Mouse (Mus musculus): ENCODE results near the gene Zfp319.
A peak's percentile ranks its signal among the peaks of the same experiment; 100 is the strongest.

Zfp319 gene

GRCm38 (mm10) chr8:95348811-95349630 is 17.3 kb upstream of the Zfp319 start:
- peak; percentile 79 for DNase-seq

DNA sequence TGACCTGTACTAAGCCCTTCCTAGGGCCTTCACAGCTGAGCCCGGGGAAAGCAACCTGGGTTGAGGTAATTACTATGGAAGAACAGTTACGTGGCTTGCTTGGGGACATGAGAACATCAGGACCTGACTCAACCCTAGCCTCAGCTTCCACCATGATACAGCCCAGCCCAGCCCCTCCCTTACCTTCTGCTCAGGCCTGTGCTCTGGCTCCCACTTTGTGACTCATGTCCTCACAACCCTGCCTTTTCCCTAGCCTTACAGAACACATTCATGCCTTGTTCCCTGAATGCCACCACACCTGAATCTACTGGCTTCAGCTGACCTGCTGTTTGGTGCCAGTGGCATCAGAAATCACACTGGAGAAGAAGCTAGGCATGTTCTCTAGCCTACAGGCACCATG is 16.6 kb upstream of the Zfp319 start:
- no peak for DNase-seq

DNA sequence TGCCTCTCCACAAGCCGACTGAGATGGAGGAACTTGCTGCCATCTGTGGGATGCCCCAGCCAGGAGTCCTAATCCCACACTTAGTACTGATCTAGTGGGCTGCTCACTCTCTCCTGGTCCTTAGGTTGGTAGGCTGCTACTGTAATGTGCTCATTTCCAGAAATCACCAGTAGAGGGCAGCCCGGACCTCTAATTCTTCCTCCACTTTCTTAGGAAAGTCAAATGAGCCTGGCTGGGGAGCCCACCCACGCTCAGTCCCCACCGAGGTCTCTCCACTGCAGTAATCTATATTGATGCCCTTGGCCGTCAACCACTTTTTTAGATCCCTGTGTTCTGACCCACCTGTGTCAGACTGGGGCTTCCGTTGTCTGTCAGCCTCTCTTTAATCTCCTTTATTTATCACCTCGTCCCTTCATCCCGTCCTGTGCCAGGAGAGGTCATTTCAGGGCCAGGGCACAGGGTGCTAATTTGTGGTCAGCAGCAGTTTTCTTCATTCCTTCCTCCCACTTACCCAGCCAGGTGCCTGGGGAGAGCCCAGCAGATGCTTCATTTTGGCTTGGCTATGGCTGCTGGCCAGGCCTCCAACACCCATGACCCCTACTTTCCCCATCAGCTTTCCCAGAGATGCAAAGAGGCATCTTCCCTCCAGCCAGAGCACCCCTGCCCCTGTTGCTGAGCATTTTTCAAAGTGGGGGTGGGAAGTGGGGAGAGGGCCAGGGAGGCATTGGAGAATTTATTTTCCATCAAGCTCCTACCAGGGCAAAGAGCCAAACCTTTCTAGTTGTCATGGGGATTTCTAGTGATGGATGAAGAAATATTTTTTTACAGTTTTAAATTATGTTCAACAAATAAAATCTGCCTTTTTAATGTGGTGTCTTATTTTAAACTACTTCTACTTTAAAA is 15.1 kb upstream of the Zfp319 start:
- DNase-seq: peak; percentile 65

GRCm38 (mm10) chr8:95344668-95345067 is 12.9 kb upstream of the Zfp319 start:
- DNase-seq: no peak

DNA sequence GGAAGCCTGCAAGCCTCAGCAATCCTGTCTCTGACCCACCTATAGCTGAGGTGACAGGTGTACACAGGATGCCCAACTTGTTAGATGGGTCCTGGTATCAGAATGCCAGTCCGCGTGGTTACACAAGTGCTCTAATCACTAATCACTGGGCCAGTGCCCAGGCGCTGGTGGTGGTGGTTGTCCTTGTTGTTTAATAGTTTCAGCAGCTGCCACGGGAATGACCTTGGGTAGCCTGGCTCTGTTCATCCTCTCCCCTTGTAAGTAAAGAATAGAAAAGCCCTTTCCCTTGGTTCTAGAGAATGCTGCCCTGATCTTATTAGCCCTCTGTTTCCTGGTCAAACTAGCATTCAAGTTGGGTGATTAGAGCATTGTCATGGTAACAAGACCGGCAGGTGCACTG is 10.0 kb upstream of the Zfp319 start:
- DNase-seq: no peak

DNA sequence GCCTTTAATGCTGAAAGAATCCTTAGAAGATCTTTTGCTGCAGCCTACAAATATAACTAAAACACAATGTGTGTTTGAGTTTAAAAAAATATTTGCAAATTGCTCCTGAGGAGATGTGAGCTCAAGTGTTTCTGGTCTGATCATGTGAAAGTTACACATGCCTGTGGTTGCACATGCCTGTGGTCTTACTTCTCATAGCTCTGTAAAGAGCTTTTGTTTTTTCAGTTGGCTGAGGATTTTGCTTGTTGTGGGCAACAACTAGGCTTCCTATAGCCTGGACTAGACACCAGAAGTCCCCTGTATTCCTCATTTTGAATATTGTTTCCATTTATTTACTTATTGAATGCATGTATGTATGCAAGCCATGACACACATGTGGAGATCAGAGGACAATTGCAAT is 4.6 kb upstream of the Zfp319 start:
- DNase-seq: no peak

DNA sequence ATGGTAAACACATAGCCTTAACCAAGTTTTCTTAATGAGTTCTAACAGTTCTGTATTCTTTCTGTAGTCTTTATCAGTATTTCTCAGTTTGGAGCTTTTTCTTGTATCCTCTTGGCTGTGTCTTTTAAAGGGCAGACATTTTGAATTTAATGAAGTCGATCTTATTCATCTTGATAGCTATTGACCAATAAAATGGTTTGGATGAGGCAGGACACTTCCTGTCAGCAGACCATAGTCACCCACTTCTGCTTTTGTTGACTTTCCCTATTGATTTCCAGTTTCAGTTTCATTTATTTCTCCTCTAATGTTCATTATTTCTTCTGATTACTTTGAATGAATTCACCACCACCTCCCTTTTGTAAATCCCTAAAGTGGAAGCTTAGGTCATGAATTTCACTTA is 4.0 kb upstream of the Zfp319 start:
- DNase-seq: no peak

DNA sequence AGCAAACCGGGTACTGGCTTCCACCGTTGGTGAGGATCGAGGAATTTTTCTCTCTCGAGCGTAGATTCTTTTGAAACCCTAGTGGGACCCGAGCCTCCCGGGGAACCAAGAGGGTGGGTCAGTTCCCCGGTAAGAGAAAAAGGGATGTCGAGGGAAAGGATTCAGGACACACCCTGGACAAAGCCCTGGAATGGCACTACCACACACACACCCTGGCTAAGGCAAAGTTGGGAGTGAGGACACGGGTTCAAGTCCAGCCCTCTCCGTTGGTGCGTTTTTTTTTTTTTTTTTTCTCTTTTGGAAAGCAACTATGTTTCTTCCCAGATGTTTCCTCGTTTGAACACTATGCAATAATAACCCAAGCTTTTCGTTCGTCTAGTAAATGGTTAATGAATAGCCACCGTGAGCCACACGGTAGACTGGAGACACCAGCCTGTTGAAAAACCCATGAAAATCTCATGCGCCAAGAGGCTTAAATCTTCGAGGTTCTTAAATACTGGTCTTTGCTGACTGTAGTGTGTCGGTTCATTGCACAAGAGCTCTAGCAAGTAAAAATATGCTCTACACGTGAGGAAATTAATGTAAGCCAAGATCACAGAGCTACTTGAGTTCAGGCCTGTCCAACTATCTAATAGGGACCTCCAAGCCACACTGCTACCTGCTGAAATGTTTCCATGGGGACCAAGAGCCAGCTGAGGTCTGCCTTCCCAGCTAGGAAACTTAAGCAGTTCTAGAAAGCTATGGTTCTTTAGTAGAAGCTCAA is 868 bp upstream of the Zfp319 start:
- no peak for DNase-seq

GRCm38 (mm10) chr8:95331156-95331719 is 512 bp downstream of the Zfp319 start:
- DNase-seq: no peak

DNA sequence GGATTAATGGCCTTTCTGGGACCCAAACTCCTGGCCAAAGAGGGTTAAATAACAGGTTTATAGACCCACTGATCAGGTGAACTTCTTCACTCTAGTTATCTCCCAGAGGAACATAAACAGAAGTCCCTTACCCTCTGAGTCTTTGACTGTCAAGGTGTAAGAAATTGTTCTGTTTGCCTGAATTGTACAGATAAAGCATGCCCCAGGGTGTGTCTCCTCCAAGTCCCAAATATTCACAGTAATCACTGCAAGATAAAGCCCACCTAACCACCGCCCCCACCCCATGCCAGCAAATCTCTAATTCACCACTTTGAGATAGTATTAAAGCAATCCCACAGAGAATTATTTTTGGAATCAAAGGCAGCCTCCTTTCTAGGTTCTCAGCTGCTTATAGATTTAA is 1.4 kb downstream of the Zfp319 start:
- no peak for DNase-seq

GRCm38 (mm10) chr8:95327866-95328465 is 3.8 kb downstream of the Zfp319 start:
- DNase-seq: no peak

DNA sequence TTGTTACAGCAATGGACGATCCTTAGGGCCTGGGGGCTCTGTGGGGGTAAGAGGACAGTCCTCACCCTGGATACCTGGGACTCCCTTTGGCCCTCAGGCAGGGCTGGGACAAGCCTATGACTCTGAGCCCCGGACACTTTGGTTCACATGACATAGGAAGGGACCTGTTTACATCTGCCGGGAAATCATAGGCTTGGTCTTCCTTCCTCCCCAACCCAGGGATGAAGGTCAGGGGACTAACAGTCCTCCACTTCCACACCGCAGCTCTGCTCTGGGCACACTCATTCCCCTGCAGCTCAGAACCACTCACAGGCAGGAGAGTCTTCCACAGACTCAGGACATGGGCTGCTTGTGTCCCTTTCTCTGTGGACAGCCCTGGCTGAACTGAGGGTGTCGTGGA is 4.9 kb downstream of the Zfp319 start:
- no peak for DNase-seq

DNA sequence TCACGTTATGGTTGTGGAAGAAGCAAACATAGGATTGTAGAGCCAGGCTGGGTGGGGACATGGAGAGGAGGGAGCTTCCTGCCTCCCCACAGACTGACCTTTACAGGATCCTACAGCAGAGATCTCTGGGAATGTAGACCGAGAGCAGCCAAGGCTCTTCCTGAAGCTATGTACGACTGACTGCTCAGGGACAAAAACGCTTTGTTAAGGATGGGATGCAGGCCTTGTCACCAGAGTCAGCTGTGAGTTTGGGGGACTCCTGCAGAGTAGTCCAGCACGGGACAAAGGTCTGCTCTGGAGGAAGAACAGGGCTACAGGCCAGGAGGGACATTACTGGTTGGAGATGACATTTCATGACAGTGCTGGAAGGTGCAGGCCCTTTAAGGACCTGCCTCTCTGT is 7.1 kb downstream of the Zfp319 start:
- DNase-seq: no peak

GRCm38 (mm10) chr8:95323201-95323600 is 8.5 kb downstream of the Zfp319 start:
- no peak for DNase-seq

DNA sequence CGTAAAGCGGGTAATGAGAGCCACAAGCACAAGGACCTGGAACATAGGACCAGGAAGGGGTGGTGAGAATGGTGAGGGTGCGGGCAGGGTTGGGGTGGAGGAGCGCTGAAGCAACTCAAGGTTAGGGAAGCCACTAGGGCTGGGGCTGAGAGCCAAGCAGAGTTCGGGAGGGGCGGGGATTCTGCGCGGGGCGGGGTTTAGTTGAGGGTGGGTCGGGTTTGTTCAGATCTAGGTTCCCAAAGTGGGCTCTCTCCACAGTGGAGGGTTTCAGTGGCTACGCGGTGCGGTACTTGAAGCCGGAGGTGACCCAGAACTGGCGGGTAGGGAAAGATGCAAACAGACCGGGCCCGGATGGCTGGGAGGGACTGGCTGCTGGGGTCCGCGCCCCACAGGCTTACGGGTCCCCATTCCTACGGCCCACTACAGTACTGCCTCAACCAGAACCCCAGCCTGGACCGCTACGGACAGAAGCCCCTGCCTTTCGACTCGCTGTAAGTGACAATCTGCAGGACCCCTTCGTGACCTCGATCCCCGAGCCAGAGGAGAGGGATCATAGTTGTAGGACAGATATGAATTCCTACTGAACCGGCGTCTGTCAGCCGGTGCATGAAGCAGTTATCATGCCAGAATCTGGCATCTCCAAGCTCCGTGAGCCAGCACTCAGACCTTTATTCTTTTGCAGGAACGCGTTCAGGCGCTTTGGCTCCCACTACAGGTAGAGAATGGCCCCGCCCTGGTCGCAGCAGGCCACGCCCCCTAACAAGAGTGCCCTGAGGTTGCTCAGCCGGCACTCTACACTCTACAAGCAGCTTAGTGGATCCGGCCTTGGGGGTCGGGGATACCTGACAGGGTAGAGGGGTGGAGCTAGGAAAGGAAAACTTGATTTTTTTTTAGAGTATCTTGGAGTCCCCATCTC is 11.3 kb downstream of the Zfp319 start:
- peak; percentile 22 for DNase-seq

- no peak for DNase-seq
Observed at GRCm38 (mm10) chr8:95315350-95315749, 16.4 kb downstream of the Zfp319 start.

DNA sequence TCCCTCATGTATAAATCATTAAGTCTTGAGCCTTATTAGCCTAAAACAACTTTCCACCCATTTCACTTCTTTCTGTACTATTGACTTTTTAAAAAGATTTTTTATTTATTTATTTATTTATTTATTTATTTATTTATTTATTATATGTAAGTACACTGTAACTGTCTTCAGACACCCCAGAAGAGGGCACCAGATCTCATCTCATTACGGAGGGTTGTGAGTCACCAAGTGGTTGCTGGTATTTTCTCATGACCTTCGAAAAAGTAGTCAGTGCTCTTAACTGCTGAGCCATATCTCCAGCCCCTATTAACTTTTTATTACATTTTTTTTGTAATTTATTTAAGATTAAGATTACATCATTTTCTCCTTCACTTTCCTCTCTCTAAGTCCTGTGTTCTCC is 17.0 kb downstream of the Zfp319 start:
- no peak for DNase-seq

DNA sequence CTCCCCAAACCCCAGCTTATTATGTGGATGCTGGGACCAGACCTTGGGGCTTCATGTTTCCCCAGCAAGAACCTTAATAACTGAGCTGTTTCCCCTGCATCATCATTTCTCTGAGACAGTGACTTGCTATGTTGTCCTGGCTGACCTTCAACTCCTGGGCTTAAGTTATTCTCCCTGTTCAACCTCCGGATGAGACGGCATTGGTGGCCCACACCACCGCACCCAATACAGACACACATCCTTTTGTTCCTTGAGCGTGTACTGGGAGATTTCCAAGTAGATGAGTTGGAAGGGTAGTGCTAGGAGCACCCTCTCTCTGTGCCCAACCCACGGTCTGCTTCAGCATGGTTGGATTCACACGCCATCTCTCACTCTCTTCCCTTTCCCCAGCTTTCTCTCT is 17.9 kb downstream of the Zfp319 start:
- DNase-seq: no peak

GRCm38 (mm10) chr8:95312836-95313235 is 18.9 kb downstream of the Zfp319 start:
- no peak for DNase-seq

DNA sequence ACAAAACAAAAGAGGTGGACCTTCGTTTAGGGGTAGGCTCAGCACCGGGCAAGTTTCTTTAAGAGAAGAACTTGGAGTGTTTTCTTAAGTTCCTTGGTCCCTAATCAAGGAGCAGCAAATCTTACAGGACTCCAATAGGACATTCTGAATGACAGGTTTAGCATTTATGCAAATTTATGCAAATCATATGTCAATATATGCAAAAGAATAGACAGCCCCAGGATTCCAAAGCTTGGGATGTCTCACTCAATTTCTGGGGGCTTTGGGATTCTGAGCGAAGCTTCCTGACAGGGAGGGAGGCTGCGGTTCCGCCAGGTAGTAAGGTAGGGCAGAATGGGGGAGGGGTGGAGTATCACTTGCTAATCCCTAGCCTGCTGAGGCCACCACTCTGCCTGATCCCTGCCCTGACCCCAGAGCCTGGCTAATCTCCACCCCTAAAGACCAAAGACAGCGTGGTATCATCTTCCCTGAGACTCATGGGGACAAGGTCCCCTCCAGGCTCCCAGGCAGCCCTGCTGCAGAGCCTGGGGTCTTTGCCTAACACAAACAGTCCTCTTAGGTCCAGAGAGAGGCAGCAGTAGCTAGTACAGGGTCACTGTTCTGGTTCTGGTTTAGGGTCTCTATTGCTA is 21.3 kb downstream of the Zfp319 start, which contains the start of gene Tepp:
TSS of gene Tepp (plus strand) at position 225 of the 629 bp plus-strand sequence.
- no peak for DNase-seq

DNA sequence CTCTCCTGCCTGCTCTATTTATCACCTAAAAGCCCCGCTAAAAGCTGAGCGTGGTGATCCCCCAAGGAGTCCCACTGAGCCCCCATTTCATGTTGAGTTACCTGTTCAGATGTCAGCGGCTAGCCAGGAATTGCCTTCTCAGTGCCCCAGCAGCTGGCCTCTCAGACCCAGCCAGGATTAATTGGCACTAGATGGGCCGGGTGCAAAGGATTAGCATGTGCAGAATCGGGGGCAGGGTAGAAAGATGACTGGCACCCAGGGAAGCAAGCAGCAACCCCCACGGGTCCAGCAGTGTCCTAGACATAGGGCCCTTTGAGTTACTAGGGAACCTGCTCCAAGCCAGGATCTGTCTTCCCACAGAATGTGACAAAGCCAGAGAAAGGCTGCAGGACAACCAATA is 25.3 kb downstream of the Zfp319 start, which contains the start of gene Cngb1:
TSS of gene Cngb1 (minus strand) at position 155 of the 400 bp plus-strand sequence.
- DNase-seq: no peak

Measured in right cerebral cortex, postnatal 25 days (tissue).